Mouse (Mus musculus) stomach, embryonic 14.5 days (tissue): ENCODE measurements around the gene Iqcj. TPM values are rescaled to one million over a fixed set of nuclear protein-coding genes. Genes with fewer than 3 reads are reported as not detected.
"Not testable (repeated sequence)": the region's sequence is repeated elsewhere in the genome, so short reads cannot be mapped to it uniquely, and the experiment has no call there.

ENCODE experiments used
- ATAC-seq: fragments of 200-750 bp; cut with Nextera tagmentation; 2 replicates; pipeline ENCODE4 v1.8.0; 2017; ENCODE audit warnings: low read depth, moderate TSS enrichment; ENCODE audit not compliant: insufficient number of reproducible peaks, insufficient read depth, low FRiP score
- H3K27ac ChIP-seq: fragments of 300-500 bp; sonication (generic); 2 replicates; pipeline ENCODE4 v1.5.1; 2014; ENCODE audit warnings: mild to moderate bottlenecking, low read length, moderate library complexity, mixed read lengths
- H3K27me3 ChIP-seq: fragments of 300-500 bp; sonication (generic); 2 replicates; pipeline ENCODE4 v1.6.1; 2014; ENCODE audit warnings: low read length, control low read depth, mixed read lengths; ENCODE audit not compliant: control insufficient read depth, insufficient read depth
- H3K36me3 ChIP-seq: fragments of 300-500 bp; sonication (generic); 2 replicates; pipeline ENCODE4 v1.6.1; 2014; ENCODE audit warnings: mild to moderate bottlenecking, control low read depth, low read length, moderate library complexity, mixed read lengths; ENCODE audit not compliant: control insufficient read depth, insufficient read depth
- H3K4me1 ChIP-seq: fragments of 300-500 bp; sonication (generic); 2 replicates; pipeline ENCODE4 v1.6.1; 2014; ENCODE audit warnings: low read length, control low read depth, mixed read lengths; ENCODE audit not compliant: control insufficient read depth, insufficient read depth
- H3K4me2 ChIP-seq: fragments of 300-500 bp; sonication (generic); replicated peaks from 2 replicates; pipeline ENCODE4 v1.6.1; 2014; ENCODE audit warnings: low read depth, low read length, control low read depth
- H3K4me3 ChIP-seq: fragments of 300-500 bp; sonication (generic); 2 replicates; pipeline ENCODE4 v1.5.1; 2014; ENCODE audit warnings: low read depth, low read length, control low read depth
- H3K9ac ChIP-seq: fragments of 300-500 bp; sonication (generic); replicated peaks from 2 replicates; pipeline ENCODE4 v1.6.1; 2014; ENCODE audit warnings: low read depth, mild to moderate bottlenecking, control low read depth, low read length, moderate library complexity, mixed read lengths
- H3K9me3 ChIP-seq: fragments of 300-500 bp; sonication (generic); 2 replicates; pipeline ENCODE4 v1.6.1; 2016; ENCODE audit warnings: low read depth, low read length, control low read depth; ENCODE audit not compliant: control insufficient read depth
- WGBS: fragments of 180-500 bp; shearing (Covaris S2); extraction: QIAGEN DNeasy Blood & Tissue Kit; methylation state at CpG from one replicate; pipeline ENCODE4 v1.1.7; 2014; 5-methylcytosine and 5-hydroxymethylcytosine counted together
- polyA plus RNA-seq: library from polyadenylated mRNA; unstranded; fragments of >200 nt; fragmentation: Nextera tagmentation; extraction: Ambion mirVana; gene quantifications from 2 replicates; pipeline ENCODE4 v1.2.1, GENCODE M21; 2014

Gene Iqcj
- polyA plus RNA-seq, 1 experiment from 2014 or later, result not detected

GRCm38 (mm10) chr3:68071395-68072386 lies 179.7 kb downstream of the Iqcj start:
- 80% methylated on average over 9 of the region's 9 CpGs for WGBS
- H3K4me1 ChIP-seq, result no peaks in the 10 kb centered on the region
- no peak overlapping the region for H3K4me2 ChIP-seq
- no peaks in the 10 kb centered on the region for H3K27me3 ChIP-seq
- H3K4me3 ChIP-seq, result no peak overlapping the region
- no peaks in the 10 kb centered on the region for H3K9me3 ChIP-seq
- H3K27ac ChIP-seq, result no peak overlapping the region
- ATAC-seq, result no peak
- H3K36me3 ChIP-seq, result no peaks in the 10 kb centered on the region
- no peak overlapping the region for H3K9ac ChIP-seq

- no peaks in the 10 kb centered on the region for H3K9me3 ChIP-seq
- WGBS, result 72% methylated on average over 4 of the region's 4 CpGs
- no peak overlapping the region for H3K27ac ChIP-seq
- no peaks in the 10 kb centered on the region for H3K36me3 ChIP-seq
- no peak overlapping the region for H3K4me3 ChIP-seq
- H3K9ac ChIP-seq, result no peak overlapping the region
- H3K4me2 ChIP-seq, result no peak overlapping the region
- ATAC-seq, result no peak
- no peaks in the 10 kb centered on the region for H3K27me3 ChIP-seq
- no peaks in the 10 kb centered on the region for H3K4me1 ChIP-seq
Measured at GRCm38 (mm10) chr3:68077406-68077805, 185.4 kb downstream of the Iqcj start.

- Histone ChIP-seq H3K36me3 (no peaks in the 10 kb centered on the region), H3K9ac (no peak overlapping the region), H3K27ac (no peak overlapping the region), H3K9me3 (no peaks in the 10 kb centered on the region), H3K4me3 (no peak overlapping the region), H3K4me1 (no peaks in the 10 kb centered on the region), H3K27me3 (no peaks in the 10 kb centered on the region), H3K4me2 (no peak overlapping the region)
- no peak for ATAC-seq
- 62% methylated on average over 2 of the region's 2 CpGs for WGBS
Measured at GRCm38 (mm10) chr3:68085024-68085423, 193.0 kb downstream of the Iqcj start.

- Histone ChIP-seq H3K27ac (no peak overlapping the region), H3K9me3 (no peaks in the 10 kb centered on the region), H3K4me3 (no peak overlapping the region), H3K9ac (no peak overlapping the region), H3K4me2 (no peak overlapping the region), H3K36me3 (no peaks in the 10 kb centered on the region), H3K4me1 (no peaks in the 10 kb centered on the region), H3K27me3 (no peaks in the 10 kb centered on the region)
- 78% methylated on average over 4 of the region's 4 CpGs for WGBS
- ATAC-seq, result no peak
Measured at GRCm38 (mm10) chr3:68092108-68092507, 200.1 kb downstream of the Iqcj start.

- no peaks in the 10 kb centered on the region for H3K9me3 ChIP-seq
- no peak overlapping the region for H3K4me3 ChIP-seq
- no peaks in the 10 kb centered on the region for H3K36me3 ChIP-seq
- H3K27ac ChIP-seq, result no peak overlapping the region
- no peaks in the 10 kb centered on the region for H3K27me3 ChIP-seq
- 74% methylated on average over 4 of the region's 4 CpGs for WGBS
- no peak overlapping the region for H3K9ac ChIP-seq
- ATAC-seq, result no peak
- no peaks in the 10 kb centered on the region for H3K4me1 ChIP-seq
- no peak overlapping the region for H3K4me2 ChIP-seq
Measured at GRCm38 (mm10) chr3:68096724-68097431, 204.9 kb downstream of the Iqcj start.

GRCm38 (mm10) chr3:68099561-68099960 lies 207.5 kb downstream of the Iqcj start:
- not testable (repeated sequence) for H3K9ac ChIP-seq, H3K4me2 ChIP-seq, H3K4me3 ChIP-seq, H3K27ac ChIP-seq, H3K9me3 ChIP-seq, H3K4me1 ChIP-seq, H3K36me3 ChIP-seq, ATAC-seq, H3K27me3 ChIP-seq
- 88% methylated on average over 6 of the region's 6 CpGs for WGBS

- Histone ChIP-seq H3K36me3 (no peaks in the 10 kb centered on the region), H3K9ac (no peak overlapping the region), H3K4me3 (no peak overlapping the region), H3K27me3 (no peaks in the 10 kb centered on the region), H3K4me2 (no peak overlapping the region), H3K4me1 (no peaks in the 10 kb centered on the region), H3K9me3 (no peaks in the 10 kb centered on the region), H3K27ac (no peak overlapping the region)
- WGBS, result 68% methylated on average over 4 of the region's 4 CpGs
- ATAC-seq, result no peak
Measured at GRCm38 (mm10) chr3:68101343-68101742, 209.3 kb downstream of the Iqcj start.

- ATAC-seq, result no peak
- H3K36me3 ChIP-seq, result no peaks in the 10 kb centered on the region
- no peaks in the 10 kb centered on the region for H3K4me1 ChIP-seq
- 73% methylated on average over 2 of the region's 2 CpGs for WGBS
- H3K9ac ChIP-seq, result no peak overlapping the region
- H3K27ac ChIP-seq, result no peak overlapping the region
- no peak overlapping the region for H3K4me3 ChIP-seq
- no peaks in the 10 kb centered on the region for H3K9me3 ChIP-seq
- no peaks in the 10 kb centered on the region for H3K27me3 ChIP-seq
- no peak overlapping the region for H3K4me2 ChIP-seq
Measured at GRCm38 (mm10) chr3:68105081-68105685, 213.2 kb downstream of the Iqcj start.
